Mouse (Mus musculus): ENCODE data around the gene Usp47.

DNA sequence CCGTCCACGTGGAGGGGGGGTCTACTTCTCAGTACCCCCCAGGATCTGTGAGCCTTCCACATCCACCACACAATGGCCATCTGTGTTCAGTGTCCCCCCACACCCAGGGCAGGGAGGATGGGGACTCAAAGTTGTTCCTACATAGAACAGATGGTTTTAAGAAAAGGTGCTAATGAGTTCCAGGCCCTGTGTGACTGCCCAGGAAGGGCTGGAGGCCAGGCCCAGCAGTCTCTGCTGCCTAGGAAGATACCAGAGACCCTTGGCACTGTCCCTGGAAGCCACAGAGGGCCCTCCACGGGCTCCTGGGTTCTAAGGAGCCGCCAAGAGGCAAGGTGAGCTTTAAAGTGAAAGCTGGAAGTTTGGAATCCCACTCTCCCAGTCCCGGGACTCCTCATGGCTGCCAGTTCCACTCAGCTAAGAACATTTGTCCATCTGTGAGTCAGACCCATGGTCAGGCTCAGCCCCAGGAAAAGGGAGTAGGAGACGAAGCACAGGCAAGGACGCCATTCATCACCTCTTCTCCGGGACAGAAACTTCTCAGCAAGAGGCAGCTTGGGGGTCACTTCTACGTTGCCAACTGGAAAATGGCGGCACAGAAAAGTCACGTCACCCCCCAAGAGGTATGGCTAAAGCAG lies 98.7 kb downstream of the Usp47 start:
- TF ChIP-seq POLR2A (IDR thresholded peaks at IDR 0.05; ENCODE audit: insufficient read length, low read depth) (no peak), MYOD1 (IDR thresholded peaks at IDR 0.05; ENCODE audit: control insufficient read depth in 1 of 3, insufficient read length in 2 of 3, low read depth in 2 of 3) (no peak), TCF3 (IDR thresholded peaks at IDR 0.05; ENCODE audit: insufficient read length, low read depth) (no peak), E2F4 (IDR thresholded peaks at IDR 0.05; ENCODE audit: insufficient read depth) (no peak)
